Mouse (Mus musculus) frontal cortex, postnatal 14 days (tissue): ENCODE measurements around the gene Nckap5.
A peak's percentile ranks its signal among the peaks of the same experiment; 100 is the strongest.

Experiments used
- DNase-seq, 2 experiments: peaks; one replicate each; pipeline ENCODE4 v3.0.0; 2022; ENCODE audit warnings: low spot score in 2 of 2

Nckap5 gene

GRCm38 (mm10) chr1:126700978-126701320 is 129.7 kb downstream of the Nckap5 start:
- DNase-seq, result no peak

- DNase-seq, result no peak
These were observed 130.3 kb downstream of the Nckap5 start for GRCm38 (mm10) chr1:126700063-126700977.

- DNase-seq, result no peak
These were observed 137.0 kb downstream of the Nckap5 start for GRCm38 (mm10) chr1:126693585-126693984.

GRCm38 (mm10) chr1:126688593-126688992 is 142.0 kb downstream of the Nckap5 start:
- DNase-seq, result no peak

GRCm38 (mm10) chr1:126686678-126687077 is 143.9 kb downstream of the Nckap5 start:
- no peak for DNase-seq

- DNase-seq, result peak; percentile 53 to 61
These were observed 146.8 kb downstream of the Nckap5 start for GRCm38 (mm10) chr1:126683621-126684445.

GRCm38 (mm10) chr1:126681773-126682172 is 148.8 kb downstream of the Nckap5 start:
- DNase-seq, result no peak

GRCm38 (mm10) chr1:126679348-126679747 is 151.3 kb downstream of the Nckap5 start:
- no peak for DNase-seq

GRCm38 (mm10) chr1:126677280-126677679 is 153.3 kb downstream of the Nckap5 start:
- no peak for DNase-seq

- DNase-seq, result no peak
These were observed 153.8 kb downstream of the Nckap5 start for GRCm38 (mm10) chr1:126676769-126677168.

GRCm38 (mm10) chr1:126675142-126675541 is 155.5 kb downstream of the Nckap5 start:
- DNase-seq, result no peak

GRCm38 (mm10) chr1:126673238-126673637 is 157.4 kb downstream of the Nckap5 start:
- no peak for DNase-seq

GRCm38 (mm10) chr1:126670507-126670906 is 160.1 kb downstream of the Nckap5 start:
- no peak for DNase-seq

GRCm38 (mm10) chr1:126660098-126660999 is 170.2 kb downstream of the Nckap5 start:
- DNase-seq, result no peak

GRCm38 (mm10) chr1:126658731-126659130 is 171.9 kb downstream of the Nckap5 start:
- DNase-seq, result no peak

- DNase-seq, result peak; percentile 14 to 32
These were observed 174.4 kb downstream of the Nckap5 start for GRCm38 (mm10) chr1:126656246-126656645.

- no peak for DNase-seq
These were observed 178.5 kb downstream of the Nckap5 start for GRCm38 (mm10) chr1:126652085-126652484.

GRCm38 (mm10) chr1:126650806-126651205 is 179.8 kb downstream of the Nckap5 start:
- DNase-seq, result no peak

GRCm38 (mm10) chr1:126642751-126643150 is 187.8 kb downstream of the Nckap5 start:
- no peak for DNase-seq

- no peak for DNase-seq
These were observed 191.1 kb downstream of the Nckap5 start for GRCm38 (mm10) chr1:126639463-126639862.

GRCm38 (mm10) chr1:126637515-126637914 is 193.1 kb downstream of the Nckap5 start:
- DNase-seq, result no peak

GRCm38 (mm10) chr1:126626206-126626605 is 204.4 kb downstream of the Nckap5 start:
- no peak for DNase-seq
